Mouse (Mus musculus): ENCODE measurements around the gene Nfe2l1.
"Not testable (repeated sequence)": the region's sequence is repeated elsewhere in the genome, so short reads cannot be mapped to it uniquely, and the experiment has no call there.

Nfe2l1 gene

DNA sequence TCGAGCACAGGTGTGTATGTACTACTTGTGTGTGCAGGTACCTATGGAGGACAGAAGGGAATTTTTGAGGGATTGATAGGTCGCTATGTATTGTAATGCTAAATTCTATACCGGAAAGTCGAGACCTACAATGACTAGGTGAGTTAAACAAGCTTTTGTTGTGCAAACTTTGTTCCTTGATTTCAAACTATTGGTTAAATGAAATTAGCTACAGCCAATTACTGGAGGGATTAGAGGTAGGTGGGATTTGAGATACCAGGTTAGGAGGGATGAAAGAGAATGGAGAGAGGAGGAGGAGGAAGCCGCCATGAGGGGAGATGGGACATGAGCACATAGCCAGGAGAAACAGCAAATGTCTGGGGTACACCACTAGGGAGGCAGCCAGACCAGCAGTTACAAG lies 49.5 kb downstream of the Nfe2l1 start:
- in situ Hi-C loops (cut with MboI): no loop called here

DNA sequence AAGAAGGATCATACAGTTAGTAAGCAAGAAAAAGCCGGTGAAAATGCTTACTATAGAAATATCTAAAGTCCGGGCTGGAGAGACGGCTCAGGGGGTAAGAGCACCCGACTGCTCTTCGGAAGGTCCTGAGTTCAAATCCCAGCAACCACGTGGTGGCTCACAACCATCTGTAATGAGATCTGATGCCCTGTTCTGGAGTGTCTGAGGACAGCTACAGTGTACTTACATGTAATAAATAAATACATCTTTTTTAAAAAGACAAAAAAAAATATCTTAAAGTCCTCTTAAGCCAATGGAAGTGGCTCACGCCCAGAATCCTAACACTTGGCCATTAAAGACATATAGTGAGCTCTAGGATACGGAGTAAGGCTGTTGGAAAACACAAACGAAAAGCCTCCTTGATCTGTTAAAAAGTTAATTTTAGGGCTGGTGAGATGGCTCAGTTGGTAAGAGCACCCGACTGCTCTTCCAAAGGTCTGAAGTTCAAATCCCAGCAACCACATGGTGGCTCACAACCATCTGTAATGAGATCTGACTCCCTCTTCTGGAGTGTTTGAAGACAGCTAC lies 51.6 kb downstream of the Nfe2l1 start:
- in situ Hi-C loops (cut with MboI): not testable (repeated sequence)

DNA sequence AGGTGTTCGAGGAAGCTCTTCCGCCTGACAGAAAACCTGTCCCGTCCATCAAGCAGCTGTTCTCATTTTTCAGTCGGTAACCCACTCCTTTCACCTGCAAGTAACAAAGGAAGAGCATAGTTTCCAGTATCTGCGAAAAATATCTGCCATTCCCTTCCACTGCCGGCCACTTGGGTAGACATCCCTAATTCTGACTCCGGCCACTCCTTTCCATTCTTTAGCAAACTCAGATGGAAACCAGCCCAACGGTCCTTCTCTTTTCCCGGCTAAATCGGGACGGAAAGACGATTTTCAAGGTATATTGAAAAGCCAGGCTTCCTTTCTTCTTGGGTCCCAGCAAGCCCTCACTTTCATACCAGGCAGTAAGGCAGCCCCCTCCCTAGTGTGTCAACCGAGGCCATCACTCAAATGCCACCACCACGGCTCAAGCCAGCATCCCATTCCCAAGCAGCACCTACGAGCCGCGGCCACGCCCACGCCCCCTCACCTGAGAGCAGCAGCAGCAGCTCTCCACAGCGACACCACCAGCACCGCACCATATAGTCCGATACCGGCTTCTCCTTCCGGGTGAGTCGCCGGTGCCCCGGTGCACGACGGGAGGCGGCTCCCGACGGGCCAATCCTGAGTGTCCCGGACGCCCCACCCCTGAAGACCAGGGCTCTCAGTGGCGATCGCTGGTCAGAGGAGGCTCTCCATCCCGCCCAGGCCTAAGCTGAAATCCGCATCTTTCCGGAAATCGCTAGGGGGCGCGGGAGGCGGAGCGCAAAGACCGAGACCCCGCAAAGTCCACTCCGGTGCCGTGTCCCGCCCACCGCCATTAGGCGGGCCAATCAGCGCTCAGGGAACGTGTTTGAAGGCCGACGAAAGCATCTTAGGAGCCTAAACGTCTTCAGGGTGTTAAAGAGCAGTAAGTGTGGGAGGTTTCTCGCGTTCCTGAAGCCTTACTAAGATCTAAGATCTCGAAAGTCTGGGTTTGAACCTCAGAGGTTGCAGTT lies 52.5 kb downstream of the Nfe2l1 start, which contains the start of gene Snx11:
TSS of gene Snx11 (minus strand) at position 592 of the 995 bp plus-strand sequence.
- in situ Hi-C loops (cut with MboI): no loop called here

DNA sequence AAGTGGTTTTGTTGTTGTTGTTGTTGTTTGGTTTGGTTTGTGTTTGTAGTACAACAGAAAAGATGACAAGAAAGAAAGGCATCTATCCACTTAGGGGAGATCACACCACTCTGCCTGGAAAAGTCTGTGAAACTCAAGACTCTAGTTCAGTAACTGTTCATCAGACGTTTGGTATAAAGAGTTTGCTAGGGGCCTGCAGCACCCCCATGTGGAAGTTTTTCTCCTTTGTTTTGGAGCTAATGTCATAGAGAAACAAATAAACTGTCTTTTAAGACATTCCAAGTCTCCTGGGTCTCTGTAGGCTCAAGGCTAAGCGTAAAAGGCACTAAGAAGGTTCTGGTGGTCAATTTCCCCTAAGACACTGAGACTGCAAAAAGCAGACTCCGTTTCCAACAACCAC lies 53.7 kb downstream of the Nfe2l1 start:
- in situ Hi-C loops (cut with MboI): no loop called here

DNA sequence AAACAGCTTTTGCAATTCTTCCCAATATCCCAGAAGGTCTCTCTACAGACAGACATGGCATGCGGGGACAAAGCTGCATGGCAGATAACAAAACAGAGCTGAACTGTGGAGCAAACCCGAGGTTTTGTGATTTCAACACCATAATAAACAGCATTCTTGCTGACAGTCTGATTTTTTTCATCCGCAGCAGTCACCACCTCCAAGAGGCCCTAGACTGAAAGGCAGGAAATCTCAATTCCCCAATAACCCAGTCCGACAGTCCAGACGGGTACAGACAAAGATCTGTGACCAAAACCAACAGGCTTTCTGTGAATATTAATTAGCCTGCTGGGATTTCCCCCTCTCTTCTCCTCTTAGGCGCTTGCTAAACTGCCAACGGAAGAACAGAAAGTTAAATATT lies 54.1 kb downstream of the Nfe2l1 start:
- in situ Hi-C loops (cut with MboI): no loop called here

DNA sequence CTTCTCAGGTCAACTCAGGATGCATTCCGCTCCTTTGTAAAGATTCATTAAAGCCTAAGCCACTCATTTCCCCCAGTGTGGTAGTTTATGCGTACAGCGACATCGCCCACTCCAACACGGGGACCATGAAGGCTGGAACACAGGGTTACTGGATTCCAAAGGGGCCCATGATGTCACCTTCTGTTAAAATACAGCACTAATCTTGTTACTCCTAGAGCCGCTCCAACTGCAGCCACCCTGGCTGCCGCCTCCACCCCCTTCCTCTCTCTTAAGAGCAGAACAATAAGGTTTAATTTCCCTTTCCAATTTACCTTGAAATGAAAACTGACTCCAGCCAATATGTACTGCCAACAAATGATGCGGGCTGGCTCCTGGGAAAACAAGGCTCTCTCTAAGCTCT lies 54.7 kb downstream of the Nfe2l1 start:
- in situ Hi-C loops (cut with MboI): no loop called here

DNA sequence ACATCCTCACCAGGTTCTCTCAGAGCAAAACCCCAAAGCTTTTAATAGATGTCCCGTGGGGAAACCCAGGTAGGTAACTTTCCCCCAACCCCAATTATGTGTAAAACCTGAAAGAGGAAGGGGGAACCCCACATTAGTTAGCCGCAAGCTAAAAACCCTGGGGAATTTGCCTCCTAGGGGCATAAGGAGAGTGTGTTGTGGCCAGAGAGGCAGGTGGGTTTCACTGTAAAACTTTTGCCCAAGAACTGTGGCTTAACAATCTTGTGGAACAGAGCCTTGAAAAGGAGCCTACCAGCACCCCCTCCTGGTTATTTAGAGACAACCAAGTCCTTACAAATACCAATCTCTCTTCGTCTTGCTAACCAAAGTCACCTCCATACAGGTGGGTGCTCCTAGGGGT lies 55.2 kb downstream of the Nfe2l1 start:
- in situ Hi-C loops (cut with MboI): loop anchor here (25.0 kb wide), 1 partner anchor 88 kb away; no protein-coding TSS in a partner anchor

DNA sequence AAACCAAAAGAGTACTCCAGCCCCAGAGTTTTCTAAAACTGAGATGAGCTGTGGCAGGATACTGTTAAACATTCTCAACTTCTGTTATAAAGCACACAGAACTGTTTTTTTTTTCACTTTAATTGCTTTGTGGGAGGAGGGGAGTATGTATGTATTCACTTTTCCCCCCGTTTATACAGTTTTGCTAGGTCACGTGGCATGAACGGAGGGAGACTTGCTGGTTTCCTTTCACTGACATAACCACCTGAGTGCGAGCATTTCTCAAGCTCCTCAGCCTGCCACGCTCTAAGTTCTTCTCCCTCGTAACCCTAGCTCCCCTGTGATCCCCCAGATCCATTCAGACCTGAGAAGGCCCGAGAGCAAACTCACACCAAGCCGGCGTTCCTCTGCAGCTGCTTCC lies 57.4 kb downstream of the Nfe2l1 start:
- in situ Hi-C loops (cut with MboI): loop anchor here (25.0 kb wide), 1 partner anchor 90 kb away; no protein-coding TSS in a partner anchor

DNA sequence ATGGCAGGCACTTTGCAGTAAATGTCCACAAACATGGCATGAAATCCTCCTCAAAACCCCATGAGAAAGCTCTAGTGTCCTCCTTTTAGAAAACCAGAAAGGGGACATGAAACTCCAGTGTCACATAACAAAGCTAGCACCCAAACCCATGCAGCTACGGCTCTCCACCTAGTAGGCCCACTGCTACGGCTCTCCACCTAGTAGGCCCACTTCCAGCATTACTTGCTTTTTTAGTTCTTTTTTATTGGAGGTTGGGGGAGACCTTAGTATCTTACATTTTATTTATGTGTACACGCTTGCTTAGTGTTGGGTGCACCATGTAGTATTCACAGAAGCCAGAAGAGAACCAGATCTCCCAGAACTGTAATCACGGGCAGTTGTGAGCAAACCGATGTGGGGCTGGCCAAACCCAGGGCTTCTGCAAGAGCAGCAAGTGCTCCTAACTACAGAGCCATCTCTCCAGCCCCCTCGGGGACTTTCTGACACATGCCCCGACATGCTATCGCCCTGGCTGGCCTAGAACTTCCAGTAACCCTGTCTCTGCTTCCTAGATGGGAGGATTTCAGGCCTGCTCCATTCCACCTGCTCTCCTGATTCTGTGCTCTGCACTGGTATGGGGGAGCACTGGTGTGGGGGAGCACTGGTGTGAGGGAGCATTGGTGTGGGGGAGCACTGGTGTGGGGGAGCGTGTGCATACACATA lies 58.3 kb downstream of the Nfe2l1 start:
- in situ Hi-C loops (cut with MboI): loop anchor here (25.0 kb wide), 1 partner anchor 91 kb away; no protein-coding TSS in a partner anchor

DNA sequence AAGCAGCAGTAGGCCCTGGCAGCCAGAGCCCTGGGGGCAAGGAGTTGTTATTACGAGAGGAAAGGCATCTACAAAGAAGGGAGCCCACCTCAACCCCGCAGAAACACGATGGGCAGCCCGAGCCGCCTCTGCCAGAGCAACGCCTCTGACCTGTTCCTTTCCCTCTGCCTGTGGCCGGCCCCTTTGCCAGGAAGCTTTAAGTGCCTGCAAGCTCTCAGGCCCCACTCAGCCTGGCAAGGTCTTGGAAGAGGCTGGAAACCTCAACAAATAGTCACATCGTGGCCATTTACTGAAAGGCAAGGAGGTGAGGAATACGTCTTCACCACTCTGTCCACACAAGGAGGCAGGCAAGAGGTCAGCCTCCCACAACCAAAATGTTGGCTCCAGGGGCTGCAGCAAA lies 61.5 kb downstream of the Nfe2l1 start:
- in situ Hi-C loops (cut with MboI): loop anchor here (25.0 kb wide), 1 partner anchor 94 kb away; no protein-coding TSS in a partner anchor

Measured in mature B cell (primary cell).